Mouse (Mus musculus) lung, embryonic 16.5 days (tissue): ENCODE measurements around the gene Fchsd2. TPM values are rescaled to one million over a fixed set of nuclear protein-coding genes. Genes with fewer than 3 reads are reported as not detected.

Experiments
- ATAC-seq: fragments of 200-750 bp; cut with Nextera tagmentation; 2 replicates; pipeline ENCODE4 v1.8.0; 2017; ENCODE audit warnings: low read depth, mild to moderate bottlenecking, moderate library complexity
- H3K27ac ChIP-seq: fragments of 300-500 bp; sonication (generic); 2 replicates; pipeline ENCODE4 v1.5.1; 2014; ENCODE audit warnings: mild to moderate bottlenecking, control low read depth, low read length
- H3K27me3 ChIP-seq: fragments of 300-500 bp; sonication (generic); 2 replicates; pipeline ENCODE4 v1.6.1; 2014; ENCODE audit warnings: low read depth, low read length, mixed read lengths; ENCODE audit not compliant: control insufficient read depth, insufficient read depth
- H3K36me3 ChIP-seq: fragments of 300-500 bp; sonication (generic); 2 replicates; pipeline ENCODE4 v1.6.1; 2014; ENCODE audit warnings: low read length; ENCODE audit not compliant: control insufficient read depth, insufficient read depth
- H3K4me1 ChIP-seq: fragments of 300-500 bp; sonication (generic); replicated peaks from 2 replicates; pipeline ENCODE4 v1.6.1; 2014; ENCODE audit warnings: low read length, mixed read lengths; ENCODE audit not compliant: control insufficient read depth, insufficient read depth
- H3K4me2 ChIP-seq: fragments of 300-500 bp; sonication (generic); 2 replicates; pipeline ENCODE4 v1.6.1; 2014; ENCODE audit warnings: low read depth, low read length, control low read depth
- H3K4me3 ChIP-seq: fragments of 300-500 bp; sonication (generic); 2 replicates; pipeline ENCODE4 v1.5.1; 2014; ENCODE audit warnings: mild to moderate bottlenecking, low read length, control low read depth
- H3K9ac ChIP-seq: fragments of 300-500 bp; sonication (generic); 2 replicates; pipeline ENCODE4 v1.6.1; 2014; ENCODE audit warnings: low read length, control low read depth
- H3K9me3 ChIP-seq: fragments of 300-500 bp; sonication (generic); 2 replicates; pipeline ENCODE4 v1.6.1; 2016; ENCODE audit warnings: low read length; ENCODE audit not compliant: control insufficient read depth
- WGBS: fragments of 180-500 bp; shearing (Covaris S2); extraction: QIAGEN DNeasy Blood & Tissue Kit; methylation state at CpG from one replicate; pipeline ENCODE4 v1.1.7; 2014; 5-methylcytosine and 5-hydroxymethylcytosine counted together
- polyA plus RNA-seq: library from polyadenylated mRNA; unstranded; fragments of >200 nt; fragmentation: Nextera tagmentation; extraction: Ambion mirVana; gene quantifications from 2 replicates; pipeline ENCODE4 v1.2.1, GENCODE M21; 2015

Gene Fchsd2
- polyA plus RNA-seq, 1 experiment from 2014 or later, result 22.3 TPM

GRCm38 (mm10) chr7:101059188-101059587, 33.5 kb upstream of the Fchsd2 start:
- H3K36me3 ChIP-seq, result no peaks in the 10 kb centered on the region
- no peak overlapping the region for H3K27ac ChIP-seq
- H3K4me1 ChIP-seq, result no peaks in the 10 kb centered on the region
- H3K4me2 ChIP-seq, result no peak overlapping the region
- no peak overlapping the region for H3K4me3 ChIP-seq
- no peaks in the 10 kb centered on the region for H3K27me3 ChIP-seq
- no peaks in the 10 kb centered on the region for H3K9me3 ChIP-seq
- H3K9ac ChIP-seq, result no peak overlapping the region
- no peak for ATAC-seq
- 73% methylated on average over 5 of the region's 5 CpGs for WGBS

DNA sequence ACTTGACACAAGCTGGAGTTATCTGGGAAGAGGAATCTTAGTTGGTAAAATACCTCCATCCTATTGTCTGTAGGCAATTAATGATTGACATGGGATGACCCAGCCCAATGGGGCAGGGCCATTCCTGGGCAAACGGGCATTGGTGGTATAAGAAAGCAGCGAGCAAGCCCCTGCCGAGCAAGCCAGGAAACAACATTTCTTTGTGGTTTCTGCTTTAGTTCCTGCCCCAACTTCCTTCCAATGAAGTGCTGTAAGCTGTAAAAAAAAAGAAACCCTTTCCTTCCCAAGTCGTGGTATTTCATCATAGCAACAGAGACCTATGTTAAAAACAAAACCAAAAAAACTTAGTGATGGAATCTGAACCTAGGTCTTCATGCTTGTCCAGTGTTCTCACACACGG, 32.2 kb upstream of the Fchsd2 start:
- no peak overlapping the region for H3K27ac ChIP-seq
- no peak for ATAC-seq
- H3K9me3 ChIP-seq, result no peaks in the 10 kb centered on the region
- H3K36me3 ChIP-seq, result no peaks in the 10 kb centered on the region
- H3K9ac ChIP-seq, result no peak overlapping the region
- 66% methylated on average over 5 of the region's 5 CpGs for WGBS
- no peak overlapping the region for H3K4me2 ChIP-seq
- no peaks in the 10 kb centered on the region for H3K27me3 ChIP-seq
- H3K4me1 ChIP-seq, result no peaks in the 10 kb centered on the region
- H3K4me3 ChIP-seq, result no peak overlapping the region

DNA sequence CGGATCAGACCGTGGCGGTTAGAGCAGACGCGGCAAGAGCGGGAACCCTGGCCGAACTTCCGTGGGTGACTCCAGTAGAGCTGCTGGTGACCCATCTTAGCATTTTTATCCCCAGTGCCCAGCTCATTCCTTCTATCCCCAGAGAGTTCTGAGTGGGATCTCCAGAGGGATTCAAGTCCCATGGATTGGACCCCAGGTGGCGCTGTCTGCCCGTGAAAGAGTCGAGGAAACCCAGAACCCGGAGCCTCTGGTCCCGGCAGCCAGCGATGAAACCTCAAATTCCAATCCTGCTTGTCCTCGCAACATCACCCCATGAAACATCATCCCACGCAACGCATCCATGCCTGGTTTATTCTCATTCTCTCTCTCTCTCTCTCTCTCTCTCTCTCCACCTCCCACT, 31.3 kb upstream of the Fchsd2 start:
- peak; percentile 84 for ATAC-seq
- no peaks in the 10 kb centered on the region for H3K27me3 ChIP-seq
- no peaks in the 10 kb centered on the region for H3K4me1 ChIP-seq
- no peak overlapping the region for H3K27ac ChIP-seq
- WGBS, result 7% methylated on average over 17 of the region's 17 CpGs
- H3K9ac ChIP-seq, result no peak overlapping the region
- H3K4me2 ChIP-seq, result peak overlapping the region; percentile 34
- H3K9me3 ChIP-seq, result no peaks in the 10 kb centered on the region
- no peaks in the 10 kb centered on the region for H3K36me3 ChIP-seq
- H3K4me3 ChIP-seq, result no peak overlapping the region

- Histone ChIP-seq H3K9ac (no peak overlapping the region), H3K4me2 (no peak overlapping the region), H3K4me1 (no peaks in the 10 kb centered on the region), H3K27ac (no peak overlapping the region), H3K9me3 (no peaks in the 10 kb centered on the region), H3K36me3 (no peaks in the 10 kb centered on the region), H3K4me3 (no peak overlapping the region), H3K27me3 (no peaks in the 10 kb centered on the region)
- ATAC-seq, result no peak
- 86% methylated on average over 6 of the region's 6 CpGs for WGBS
Measured at GRCm38 (mm10) chr7:101062246-101062645, 30.4 kb upstream of the Fchsd2 start.

GRCm38 (mm10) chr7:101063523-101063922, 29.1 kb upstream of the Fchsd2 start:
- Histone ChIP-seq H3K36me3 (no peaks in the 10 kb centered on the region), H3K27me3 (no peaks in the 10 kb centered on the region), H3K4me2 (no peak overlapping the region), H3K27ac (no peak overlapping the region), H3K9ac (no peak overlapping the region), H3K9me3 (no peaks in the 10 kb centered on the region), H3K4me3 (no peak overlapping the region), H3K4me1 (no peaks in the 10 kb centered on the region)
- ATAC-seq, result no peak
- WGBS, result 75% methylated on average over 10 of the region's 10 CpGs

DNA sequence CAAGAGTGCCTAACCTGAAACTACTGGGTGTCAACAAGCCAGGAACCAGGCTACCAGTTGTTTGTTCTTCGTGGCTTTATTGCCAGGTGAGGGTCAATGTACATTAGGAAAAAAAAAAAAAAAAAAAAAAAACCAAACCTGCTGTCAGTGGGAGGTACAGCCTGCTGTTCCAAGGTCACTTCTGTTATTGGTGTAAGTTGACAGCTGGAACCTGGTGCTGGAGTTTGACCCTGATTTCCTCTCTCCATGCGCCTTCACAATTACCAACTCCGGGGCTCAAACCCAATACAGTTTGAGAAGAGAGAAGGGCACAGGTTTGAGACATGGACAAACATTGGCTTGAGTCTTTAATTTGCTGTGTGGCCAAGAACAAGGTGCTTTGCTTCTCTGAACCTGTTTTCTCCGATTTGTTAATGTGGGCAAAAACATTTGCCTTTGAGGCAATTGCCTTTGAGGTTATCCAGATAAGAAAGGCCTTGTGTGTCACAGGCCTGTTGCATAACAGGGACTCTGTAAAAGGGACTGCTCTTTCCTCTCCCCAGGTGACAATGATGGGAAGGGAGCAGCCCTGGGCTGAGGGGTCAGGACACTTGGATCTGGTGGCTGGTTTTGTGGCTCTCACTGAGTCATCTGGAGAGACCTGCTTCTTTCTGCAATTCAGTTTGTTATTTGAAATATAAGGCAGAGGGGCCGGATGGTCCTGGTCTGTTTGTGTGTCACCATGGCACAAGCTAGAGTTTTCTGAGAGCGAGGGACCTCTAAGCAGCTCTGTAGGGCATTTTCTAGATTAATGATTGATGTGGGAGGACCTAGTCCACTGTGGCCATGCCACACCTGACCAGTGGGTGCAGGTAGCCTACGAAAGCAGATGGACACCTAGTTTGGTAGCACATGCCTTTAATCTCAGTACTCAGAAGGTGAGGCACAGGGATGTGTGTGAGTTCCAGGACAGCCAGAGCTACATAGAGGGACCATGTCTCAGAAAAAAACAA, 27.7 kb upstream of the Fchsd2 start:
- Histone ChIP-seq H3K4me1 (no peaks in the 10 kb centered on the region), H3K4me2 (no peak overlapping the region)

DNA sequence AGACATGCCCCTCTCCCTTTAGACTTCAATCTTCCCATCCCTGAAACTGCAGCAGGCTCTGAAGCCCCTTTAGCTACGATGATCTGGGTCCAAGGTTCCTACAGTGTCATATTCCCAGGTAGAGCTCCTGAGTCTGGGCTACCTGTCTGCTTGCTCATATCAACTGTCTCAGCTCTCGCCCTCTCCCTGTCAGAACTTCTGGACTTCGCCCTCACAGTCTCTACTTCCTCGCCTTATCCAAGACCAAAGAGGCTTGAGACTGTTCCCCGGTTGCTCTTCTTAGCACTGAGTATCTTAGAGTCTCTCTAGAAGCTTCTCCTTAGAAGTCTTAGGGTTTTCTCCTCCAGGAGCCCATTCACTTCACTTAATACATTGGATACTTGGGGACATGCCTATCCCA, 26.7 kb upstream of the Fchsd2 start:
- no peak overlapping the region for H3K9ac ChIP-seq
- no peak overlapping the region for H3K27ac ChIP-seq
- H3K4me2 ChIP-seq, result no peak overlapping the region
- peaks cover 5% of the 10 kb centered on the region; the same call in 1 of the 2 replicates for H3K4me1 ChIP-seq
- 88% methylated on average over 5 of the region's 5 CpGs for WGBS
- no peak overlapping the region for H3K4me3 ChIP-seq
- H3K9me3 ChIP-seq, result no peaks in the 10 kb centered on the region
- H3K27me3 ChIP-seq, result no peaks in the 10 kb centered on the region
- no peak for ATAC-seq
- no peaks in the 10 kb centered on the region for H3K36me3 ChIP-seq

More for the DNA sequence above, 27.7 kb upstream of the Fchsd2 start:
- Histone ChIP-seq H3K27me3 (no peaks in the 10 kb centered on the region), H3K4me3 (no peak overlapping the region), H3K9me3 (no peaks in the 10 kb centered on the region), H3K9ac (no peak overlapping the region), H3K36me3 (no peaks in the 10 kb centered on the region), H3K27ac (no peak overlapping the region)
- ATAC-seq, result no peak
- 81% methylated on average over 7 of the region's 7 CpGs for WGBS

DNA sequence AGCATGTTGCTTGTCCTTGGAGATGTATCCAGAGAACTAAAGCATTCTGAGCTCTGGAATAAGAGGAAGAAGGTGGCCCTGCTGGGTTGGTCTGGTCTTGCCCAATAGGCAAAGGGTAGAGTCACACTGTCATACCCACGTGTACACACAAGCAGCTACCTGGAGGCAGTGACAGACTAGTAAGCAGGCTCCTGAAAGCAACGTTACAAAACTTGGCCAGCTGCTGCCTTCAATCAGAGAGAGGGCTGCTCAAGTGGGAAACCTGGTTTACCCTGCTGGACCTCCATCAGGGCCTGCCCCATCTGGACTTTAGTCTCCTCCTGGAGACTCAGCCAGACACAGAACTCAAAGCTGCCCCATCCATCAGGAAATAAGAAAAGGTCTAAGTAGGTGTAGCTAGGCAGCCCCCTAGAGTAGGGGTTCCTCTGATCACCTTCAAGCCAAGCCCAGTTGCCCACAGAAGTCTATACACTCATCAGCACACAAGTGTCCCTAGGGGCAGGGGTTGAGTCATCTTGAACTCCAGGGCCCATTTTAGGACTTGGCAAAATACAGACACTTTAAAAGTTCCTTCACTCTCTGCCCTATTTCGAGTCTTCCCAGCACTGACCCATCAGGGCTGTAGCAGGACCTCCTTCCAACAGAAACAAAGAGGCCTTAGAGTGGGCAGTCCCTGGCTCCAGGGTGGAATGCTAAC, 25.9 kb upstream of the Fchsd2 start:
- peaks cover 5% of the 10 kb centered on the region; the same call in 1 of the 2 replicates for H3K4me1 ChIP-seq
- no peaks in the 10 kb centered on the region for H3K27me3 ChIP-seq
- H3K4me2 ChIP-seq, result no peak overlapping the region
- H3K9me3 ChIP-seq, result no peaks in the 10 kb centered on the region
- no peak for ATAC-seq
- H3K4me3 ChIP-seq, result no peak overlapping the region
- 64% methylated on average over 3 of the region's 3 CpGs for WGBS
- H3K9ac ChIP-seq, result no peak overlapping the region
- H3K27ac ChIP-seq, result no peak overlapping the region
- no peaks in the 10 kb centered on the region for H3K36me3 ChIP-seq

DNA sequence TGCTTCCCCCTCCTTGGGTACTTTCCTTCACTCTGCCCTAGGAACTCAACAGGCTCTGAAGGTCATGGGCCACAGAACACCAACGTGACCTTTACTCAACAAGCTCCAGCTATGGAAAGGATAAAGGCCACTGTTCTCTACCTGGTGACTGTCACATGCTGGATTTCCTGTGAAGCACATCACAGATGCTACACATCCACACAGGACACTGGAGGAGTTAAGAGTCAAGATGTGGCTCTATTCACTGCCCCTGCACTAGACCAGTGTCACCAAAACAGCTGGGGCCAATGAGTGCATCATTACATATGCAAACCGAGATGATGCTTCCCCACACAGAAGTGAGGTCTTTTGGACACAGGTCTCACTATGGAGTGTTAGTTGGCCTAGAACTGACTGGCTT, 25.1 kb upstream of the Fchsd2 start:
- no peak for ATAC-seq
- no peaks in the 10 kb centered on the region for H3K9me3 ChIP-seq
- no peak overlapping the region for H3K4me3 ChIP-seq
- H3K9ac ChIP-seq, result no peak overlapping the region
- H3K36me3 ChIP-seq, result no peaks in the 10 kb centered on the region
- H3K27me3 ChIP-seq, result no peaks in the 10 kb centered on the region
- peaks cover 7% of the 10 kb centered on the region for H3K4me1 ChIP-seq
- 83% methylated on average over 2 of the region's 2 CpGs for WGBS
- H3K27ac ChIP-seq, result no peak overlapping the region
- no peak overlapping the region for H3K4me2 ChIP-seq
